Mouse (Mus musculus): ENCODE data around the gene Cavin3.

- no peak for TF ChIP-seq CTCF (IDR thresholded peaks at IDR 0.05; ENCODE audit: low read depth)
- no peak for TF ChIP-seq EP300 (IDR thresholded peaks at IDR 0.05; ENCODE audit: low read depth)
Observed at GRCm38 (mm10) chr7:105458546-105458945, 23.6 kb downstream of the Cavin3 start.
